Mouse (Mus musculus) layer of hippocampus, adult 8-10 months (tissue): ENCODE measurements around the gene Khdrbs1. TPM values are rescaled to one million over a fixed set of nuclear protein-coding genes. Genes with fewer than 3 reads are reported as not detected.

Experiments
- DNase-seq, 2 experiments: peaks; one replicate each; pipeline ENCODE4 v3.0.0; 2022; ENCODE audit warnings: low spot score in 2 of 2
- microRNA-seq, 2 experiments: library from miRNA; unstranded; fragments of <30 nt; microRNA quantifications; one replicate each; pipeline ENCODE4 v1.2.0; 2022
- total RNA-seq, 4 experiments: library from RNA; stranded (reverse); gene quantifications; 2 replicates each; pipeline ENCODE4 v1.2.4; 2022

Gene Khdrbs1
- total RNA-seq, 4 experiments from 2014 or later = 83.3 to 90.1 (median 85.7) TPM

DNA sequence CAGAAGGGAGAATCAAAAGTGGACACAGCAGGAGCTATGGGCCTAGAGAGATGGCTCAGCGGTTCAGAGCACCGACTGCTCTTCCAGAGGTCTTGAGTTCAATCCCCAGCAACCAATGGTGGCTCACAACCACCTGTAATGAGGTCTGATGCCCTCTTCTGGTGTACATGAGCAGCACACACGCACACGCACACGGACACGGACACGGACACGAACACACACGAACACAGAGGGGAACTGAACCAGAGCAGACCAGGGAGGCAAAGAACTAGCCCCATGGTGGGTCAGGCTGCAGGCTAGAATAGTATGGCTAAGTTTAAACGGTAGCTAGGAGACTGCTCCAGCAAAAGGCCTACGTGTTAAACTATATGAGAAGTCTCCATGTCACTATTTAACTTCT, 60.3 kb downstream of the Khdrbs1 start:
- DNase-seq = no peak

DNA sequence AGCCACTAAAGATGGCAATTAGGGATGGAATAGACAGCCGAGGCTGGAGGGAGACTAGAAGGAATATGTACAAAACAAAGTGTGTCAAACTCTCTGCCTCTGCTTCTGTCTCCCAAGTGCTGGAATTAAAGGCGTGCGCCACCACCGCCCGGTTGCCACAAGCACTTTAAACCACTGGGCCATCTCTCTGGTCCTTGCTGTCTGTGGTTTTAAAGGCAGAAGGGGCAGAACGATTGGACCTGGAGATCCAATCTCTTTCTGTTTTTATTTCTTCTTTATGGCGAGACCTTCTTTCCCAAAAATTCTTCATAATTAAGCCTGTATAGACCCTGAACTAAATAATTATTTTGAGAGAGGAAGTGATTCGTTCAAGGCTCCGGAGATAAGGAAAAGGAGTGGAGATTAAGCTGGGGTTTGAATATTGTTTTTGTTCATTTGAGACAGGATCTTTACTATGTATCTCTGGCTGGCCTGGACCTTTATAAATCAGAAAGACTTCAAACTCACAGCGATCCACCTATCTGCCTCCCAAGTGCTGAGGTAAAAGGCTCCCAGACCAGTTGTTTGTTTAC, 69.1 kb downstream of the Khdrbs1 start:
- DNase-seq = no peak

DNA sequence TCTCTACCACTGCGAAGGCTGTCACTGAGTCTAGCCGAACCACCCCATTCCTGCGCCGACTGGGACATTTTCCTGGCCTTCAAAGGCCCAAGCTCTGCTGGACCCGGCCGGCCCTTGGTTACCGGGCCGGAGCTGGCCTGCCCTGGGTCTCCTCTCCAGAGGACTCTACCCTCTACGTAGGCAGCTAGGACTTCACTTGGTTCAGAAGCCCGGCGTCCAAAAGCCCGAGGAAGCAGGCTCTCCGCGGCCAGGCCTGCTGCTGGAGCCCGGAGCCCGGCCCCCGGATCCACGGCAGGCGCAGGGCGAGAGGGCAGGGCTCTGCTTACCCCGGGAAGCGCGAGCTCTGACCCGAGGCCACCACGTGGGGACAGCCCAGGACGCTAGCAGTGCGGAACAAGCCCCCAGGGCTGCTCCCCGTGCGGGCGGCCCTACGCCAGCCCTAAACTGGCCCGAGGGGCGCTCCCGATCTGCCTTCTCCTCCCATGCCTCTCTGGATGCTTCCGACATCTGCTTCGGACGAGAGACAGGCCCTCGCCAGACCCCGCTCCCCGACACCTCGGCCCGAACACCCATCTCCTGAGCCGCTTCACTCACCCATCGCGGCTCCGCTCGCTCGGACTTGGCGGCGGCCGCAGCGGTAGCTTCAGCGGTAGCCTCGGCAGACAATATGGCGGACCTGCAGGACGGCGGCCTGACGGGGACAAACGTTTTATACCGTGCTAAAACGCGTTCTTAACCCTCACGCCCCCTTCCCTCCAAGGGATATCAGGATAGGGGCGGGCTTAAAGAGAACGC, 69.8 kb downstream of the Khdrbs1 start, which contains the start of gene Kpna6:
TSS of gene Kpna6 (minus strand) at position 685 of the 795 bp plus-strand sequence.
- peak; percentile 86 to 91 for DNase-seq

DNA sequence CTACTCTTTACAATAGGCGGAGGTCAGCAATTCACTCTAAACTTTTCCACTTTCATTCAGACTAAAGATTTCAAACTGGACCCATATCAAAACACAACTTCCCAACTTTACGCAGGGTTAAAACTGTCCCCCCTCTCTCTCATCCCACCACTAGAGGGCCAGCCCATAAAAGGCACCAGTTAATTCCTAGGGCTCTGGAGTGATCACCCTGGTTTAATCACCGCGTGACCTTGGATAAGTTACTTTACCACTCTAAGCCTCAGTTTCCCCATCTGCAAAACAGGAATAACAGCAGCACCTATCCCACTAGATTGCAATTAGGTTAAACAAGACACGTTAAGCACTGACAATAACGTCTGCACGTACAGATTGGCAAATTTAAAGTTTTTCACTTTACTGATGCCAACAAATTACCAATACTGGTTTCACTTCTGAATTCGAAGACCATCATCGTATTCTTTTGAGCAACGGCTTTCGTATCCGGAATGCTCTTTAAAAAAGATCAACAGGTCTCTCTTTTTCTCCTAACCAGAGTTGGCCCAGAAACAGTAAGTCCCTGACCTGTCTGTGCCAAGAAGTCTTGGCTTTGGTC, 70.5 kb downstream of the Khdrbs1 start:
- peak in 1 of 2 experiments; percentile 27 for DNase-seq

DNA sequence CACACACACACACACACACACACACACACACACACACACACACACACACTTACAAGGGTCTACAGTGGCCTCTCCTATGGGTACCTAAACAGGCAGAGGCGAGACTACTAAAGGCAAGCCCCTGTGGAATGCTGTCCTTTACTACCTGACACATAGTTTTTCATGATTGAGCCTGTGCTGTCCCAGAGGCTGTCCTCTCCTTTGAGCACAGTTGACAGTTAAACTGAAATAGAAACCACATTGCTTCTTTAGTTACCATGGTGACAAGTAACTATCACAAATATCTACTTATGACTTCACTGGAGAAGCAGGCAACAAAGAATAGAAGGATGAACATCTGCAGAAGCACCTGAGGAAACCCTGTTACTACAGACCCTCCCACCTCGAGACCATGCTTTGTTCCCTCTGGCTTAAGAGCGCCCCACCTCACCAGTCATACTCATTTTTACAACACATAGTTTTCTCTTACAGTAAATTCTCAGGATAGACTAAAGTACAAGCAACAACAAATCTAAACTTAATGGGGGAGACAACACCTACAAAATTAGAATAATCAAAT, 79.8 kb downstream of the Khdrbs1 start:
- no peak for DNase-seq

DNA sequence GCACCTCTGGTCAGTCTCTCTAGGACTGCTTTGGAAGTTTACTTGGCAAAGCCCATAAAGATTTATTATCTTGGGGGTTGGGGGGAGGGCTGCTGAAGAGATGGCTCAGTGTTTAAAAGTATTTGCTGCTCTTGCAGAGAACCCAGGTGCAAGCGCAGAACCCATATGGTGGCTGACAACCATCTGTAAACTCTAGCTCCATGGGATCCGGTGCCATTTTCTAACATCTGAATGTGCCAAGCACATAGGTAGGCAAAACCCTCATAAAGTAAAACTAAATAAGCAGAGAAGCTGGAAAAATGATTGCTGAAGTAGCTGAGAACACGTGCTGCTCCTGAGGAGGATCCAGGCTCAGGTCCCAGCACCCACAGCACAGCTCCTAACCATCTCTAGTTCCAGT, 80.5 kb downstream of the Khdrbs1 start:
- peak; percentile 56 to 65 for DNase-seq

DNA sequence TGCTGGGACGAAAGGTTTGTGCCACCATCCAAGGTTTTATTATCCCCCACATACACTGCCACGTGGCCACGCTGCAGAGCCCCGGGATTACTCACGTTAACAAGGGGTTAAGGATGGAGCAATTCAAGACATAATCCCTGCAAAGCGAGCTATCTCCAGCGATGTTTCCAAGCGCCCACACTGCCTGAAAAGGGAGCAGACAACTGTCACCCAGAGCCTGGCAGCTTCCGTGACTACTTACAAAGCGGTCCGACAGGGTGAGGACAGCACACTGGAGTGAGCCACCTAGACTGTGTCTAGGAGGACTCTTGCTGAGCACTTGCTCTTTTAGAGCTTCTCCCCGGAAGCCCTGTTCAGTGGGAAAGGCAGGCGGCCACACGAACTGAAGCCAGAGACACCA, 87.3 kb downstream of the Khdrbs1 start:
- no peak for DNase-seq

Small RNA genes lying within 50 kb of the gene (microRNA-seq; reads per million reads assigned to microRNA genes)
- gene Gm28017 (0 reads per million in 2 experiments), gene Mir7016 (5.1 to 11.1 reads per million in 2 experiments)

Other genes starting within 250 kb of the Khdrbs1 start
- gene Marcksl1, start 228.7 kb downstream of the Khdrbs1 start, total RNA-seq = 10 to 100 TPM; 55.9 to 79.7 (median 68.7) TPM
- 10 to 100 TPM; 37.7 to 48.1 (median 44.5) TPM for gene Hdac1, start 199.6 kb downstream of the Khdrbs1 start, total RNA-seq
- 1 to 10 TPM; 2.4 to 4.7 (median 3.6) TPM for gene Lck, start 168.7 kb downstream of the Khdrbs1 start, total RNA-seq
- gene Fam167b, start 163.8 kb downstream of the Khdrbs1 start, total RNA-seq = 1 to 10 TPM in 2 of 4 experiments, under 1 TPM in 1, not detected in 1; 0.70 to 2.4 (median 2.3) TPM
- gene Eif3i, start 141.7 kb downstream of the Khdrbs1 start, total RNA-seq = 100 to 1,000 TPM; 119 to 128 (median 123) TPM
- 10 to 100 TPM; 77.3 to 91.3 (median 84.6) TPM for gene Tmem234, start 141.6 kb downstream of the Khdrbs1 start, total RNA-seq
- 1 to 10 TPM; 4.0 to 7.9 (median 5.9) TPM for gene Dcdc2b, start 128.0 kb downstream of the Khdrbs1 start, total RNA-seq
- 10 to 100 TPM; 27.9 to 42.5 (median 36.0) TPM for gene Iqcc, start 123.2 kb downstream of the Khdrbs1 start, total RNA-seq
- gene Ccdc28b, start 118.4 kb downstream of the Khdrbs1 start, total RNA-seq = 10 to 100 TPM; 59.2 to 67.4 (median 62.1) TPM
- gene Txlna, start 101.2 kb downstream of the Khdrbs1 start, total RNA-seq = 10 to 100 TPM; 42.1 to 46.3 (median 44.6) TPM
- 100 to 1,000 TPM in 2 of 4 experiments, 10 to 100 TPM in 2; 80.9 to 108 (median 97.7) TPM for gene Kpna6, start 69.5 kb downstream of the Khdrbs1 start, total RNA-seq
- 10 to 100 TPM; 13.4 to 16.0 (median 14.9) TPM for gene Tmem39b, start 45.5 kb downstream of the Khdrbs1 start, total RNA-seq
- gene Ptp4a2, start 68.9 kb upstream of the Khdrbs1 start, total RNA-seq = 100 to 1,000 TPM; 138 to 173 (median 144) TPM
- gene Spocd1, start 186.9 kb upstream of the Khdrbs1 start, total RNA-seq = under 1 TPM; 0.14 to 0.68 (median 0.56) TPM
- gene Adgrb2, start 242.6 kb upstream of the Khdrbs1 start, total RNA-seq = 100 to 1,000 TPM; 433 to 519 (median 493) TPM